In the genomic region with DNA sequence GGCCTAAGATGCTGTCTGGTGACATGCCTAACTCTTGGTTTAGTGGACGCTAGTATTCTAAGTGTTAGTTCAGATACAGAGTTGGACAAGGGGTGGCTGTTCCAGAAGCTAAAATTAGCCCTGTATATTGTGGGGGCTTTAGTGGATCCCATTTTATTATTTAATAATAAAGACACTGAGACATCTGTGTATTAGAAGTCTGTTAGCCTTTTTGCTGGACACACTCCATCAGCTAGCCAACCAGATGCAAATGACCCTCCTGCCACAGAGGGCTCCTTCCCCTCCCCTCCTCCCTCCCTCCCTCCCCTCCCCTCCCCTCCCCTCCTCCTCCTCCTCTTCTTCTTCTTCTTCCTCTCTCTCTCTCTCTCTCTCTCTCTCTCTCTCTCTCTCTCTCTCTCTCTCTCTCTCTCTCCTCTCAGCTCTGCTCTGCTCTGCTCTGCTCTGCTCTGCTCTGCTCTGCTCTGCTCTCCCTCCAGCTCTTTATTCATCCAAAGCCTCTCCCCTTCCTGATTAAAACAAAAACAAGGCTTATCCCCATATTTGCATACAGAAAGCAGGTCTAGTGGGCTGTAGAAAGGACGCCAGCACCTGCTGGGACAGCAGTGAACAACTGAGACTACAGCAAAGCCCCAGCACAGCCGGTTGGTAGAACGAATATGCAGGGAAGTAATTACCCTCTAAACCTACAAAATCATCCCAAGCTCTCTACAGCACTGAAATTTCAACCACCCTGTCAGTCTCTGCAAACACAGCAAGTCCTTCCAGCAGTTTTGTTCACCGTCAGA, we compare ENCODE assay signal across 23 mouse cellular contexts. TPM values are rescaled to one million over a fixed set of nuclear protein-coding genes. Genes with fewer than 3 reads are reported as not detected.
DNase-seq lines count a peak whose midpoint lies in the region; ATAC-seq and TF ChIP-seq lines count a peak whose summit lies in the region.
"Had no signal": no experiment of that assay in that cellular context is flagged by ENCODE, and none has a peak within 500 bp of the region (broad histone marks: within the 10 kb centered on the region; RNA-seq: fewer than 3 reads in every experiment).

No protein-coding gene starts in this region.

- H3K4me3 ChIP-seq in forebrain, embryonic 10.5 days, result no peak overlapping the region
- no peak overlapping the region for H3K4me3 ChIP-seq in forebrain, embryonic 11.5 days (ENCODE audit: low read depth, low read length)
- no peak overlapping the region for H3K4me3 ChIP-seq in liver, postnatal 0 days (ENCODE audit: low read depth, low read length)
- H3K4me3 ChIP-seq in E14TG2a.4 (replicated peaks; ENCODE audit: low read length), result peak overlapping the region; percentile 33; the same call in 1 of the 2 replicates
- H3K4me3 ChIP-seq in midbrain, embryonic 12.5 days, result no peak overlapping the region
- H3K4me3 ChIP-seq in heart, adult 2 months, result no peak overlapping the region
- H3K4me3 ChIP-seq: forebrain, embryonic 15.5 days; heart, embryonic 13.5 days; limb, embryonic 12.5 days; liver, embryonic 13.5 days; lung, embryonic 15.5 days had no signal

- TF ChIP-seq CTCF in liver, postnatal 0 days (IDR thresholded peaks at IDR 0.05; ENCODE audit: low read depth), result no peak
- TF ChIP-seq CTCF in E14TG2a.4 (conservative IDR thresholded peaks at IDR 0.05; ENCODE audit: low read length), result no peak
- no peak for TF ChIP-seq CTCF in heart, adult 2 months (IDR thresholded peaks at IDR 0.05)

- no peaks in the 10 kb centered on the region for H3K27me3 ChIP-seq in forebrain, embryonic 10.5 days (ENCODE audit: poor library complexity, severe bottlenecking)
- no peaks in the 10 kb centered on the region for H3K27me3 ChIP-seq in forebrain, embryonic 11.5 days (ENCODE audit: control insufficient read depth, insufficient read depth, low read length)
- no peaks in the 10 kb centered on the region for H3K27me3 ChIP-seq in liver, postnatal 0 days (ENCODE audit: insufficient read depth, low read length)
- H3K27me3 ChIP-seq in E14TG2a.4 (ENCODE audit: insufficient read depth, low read length), result no peaks in the 10 kb centered on the region
- no peaks in the 10 kb centered on the region for H3K27me3 ChIP-seq in midbrain, embryonic 12.5 days
- H3K27me3 ChIP-seq in heart, adult 2 months (ENCODE audit: control insufficient read depth, insufficient read depth, low read length), result no peaks in the 10 kb centered on the region
- H3K27me3 ChIP-seq: forebrain, embryonic 15.5 days; limb, embryonic 12.5 days; liver, embryonic 13.5 days; lung, embryonic 15.5 days had no signal

- no peaks in the 10 kb centered on the region for H3K79me2 ChIP-seq in heart, adult 2 months (replicated peaks; ENCODE audit: control insufficient read depth, insufficient read depth, low read length)

- DNase-seq in forebrain, embryonic 10.5 days (ENCODE audit: extremely low spot score, low spot score), result no peak
- DNase-seq in forebrain, embryonic 11.5 days (ENCODE audit: low spot score), result no peak
- DNase-seq in liver, postnatal 0 days, result no peak
- DNase-seq in liver, result no peak
- DNase-seq in heart, adult 2 months, result no peak
- DNase-seq in urinary bladder, adult 2 months (ENCODE audit: low spot score), result no peak
- DNase-seq: adrenal gland, postnatal 36 days; cerebellum, adult 2 months; heart, postnatal 36 days; kidney, adult 2 months; kidney, postnatal 25 days; liver, embryonic 13.5 days; lung, postnatal 4 days; retina, postnatal 1 day; thymus, postnatal 25 days had no signal

- no peak for ATAC-seq in forebrain, embryonic 11.5 days (replicated peaks; ENCODE audit: low FRiP score)
- no peak for ATAC-seq in liver, postnatal 0 days
- ATAC-seq in midbrain, embryonic 12.5 days (ENCODE audit: low FRiP score, low read depth), result no peak
- ATAC-seq: CD4-positive, CD25-positive, alpha-beta regulatory T cell, adult 4 months; forebrain, embryonic 15.5 days; inflammation-experienced regulatory T-cells, adult 6 months had no signal

- no peaks in the 10 kb centered on the region for H3K36me3 ChIP-seq in forebrain, embryonic 10.5 days (replicated peaks)
- no peaks in the 10 kb centered on the region for H3K36me3 ChIP-seq in forebrain, embryonic 11.5 days (ENCODE audit: control insufficient read depth, insufficient read depth, low read length)
- peaks cover 4% of the 10 kb centered on the region; the same call in 1 of the 2 replicates for H3K36me3 ChIP-seq in liver, postnatal 0 days (replicated peaks; ENCODE audit: insufficient read depth, low read length)
- H3K36me3 ChIP-seq in E14TG2a.4 (ENCODE audit: insufficient read depth, low read length), result peaks cover 64% of the 10 kb centered on the region
- H3K36me3 ChIP-seq in midbrain, embryonic 12.5 days, result no peaks in the 10 kb centered on the region
- no peaks in the 10 kb centered on the region for H3K36me3 ChIP-seq in heart, adult 2 months (ENCODE audit: control insufficient read depth, insufficient read depth, low read length)
- H3K36me3 ChIP-seq: heart, embryonic 13.5 days; limb, embryonic 12.5 days; liver, embryonic 13.5 days; lung, embryonic 15.5 days had no signal

- no peak overlapping the region for H3K4me2 ChIP-seq in forebrain, embryonic 11.5 days (ENCODE audit: low read depth, low read length, severe bottlenecking)
- H3K4me2 ChIP-seq in liver, postnatal 0 days (ENCODE audit: low read depth, low read length), result no peak overlapping the region
- H3K4me2 ChIP-seq in midbrain, embryonic 12.5 days (replicated peaks), result no peak overlapping the region
- H3K4me2 ChIP-seq: forebrain, embryonic 15.5 days; heart, embryonic 13.5 days; limb, embryonic 12.5 days; liver, embryonic 13.5 days; lung, embryonic 15.5 days had no signal

- no peaks in the 10 kb centered on the region for H3K9me3 ChIP-seq in forebrain, embryonic 10.5 days
- H3K9me3 ChIP-seq in forebrain, embryonic 11.5 days (ENCODE audit: control insufficient read depth, low read length), result no peaks in the 10 kb centered on the region
- H3K9me3 ChIP-seq in liver, postnatal 0 days (ENCODE audit: low read length), result no peaks in the 10 kb centered on the region
- peaks cover 48% of the 10 kb centered on the region for H3K9me3 ChIP-seq in E14TG2a.4 (ENCODE audit: low read length)
- H3K9me3 ChIP-seq in midbrain, embryonic 12.5 days, result no peaks in the 10 kb centered on the region
- H3K9me3 ChIP-seq: forebrain, embryonic 15.5 days; heart, embryonic 13.5 days; limb, embryonic 12.5 days; liver, embryonic 13.5 days; lung, embryonic 15.5 days had no signal

- no peak for TF ChIP-seq EP300 in liver, postnatal 0 days (IDR thresholded peaks at IDR 0.05; ENCODE audit: low read depth)
- no peak for TF ChIP-seq EP300 in heart, adult 2 months (IDR thresholded peaks at IDR 0.05; ENCODE audit: insufficient read depth, low read depth, low read length)

- H3K9ac ChIP-seq in forebrain, embryonic 11.5 days (ENCODE audit: low read length), result no peak overlapping the region; the same call in 1 of the 2 replicates
- no peak overlapping the region for H3K9ac ChIP-seq in liver, postnatal 0 days (replicated peaks)
- H3K9ac ChIP-seq in midbrain, embryonic 12.5 days (replicated peaks), result no peak overlapping the region
- H3K9ac ChIP-seq in heart, adult 2 months (ENCODE audit: low read depth, low read length), result no peak overlapping the region
- H3K9ac ChIP-seq: forebrain, embryonic 15.5 days; heart, embryonic 13.5 days; limb, embryonic 12.5 days; liver, embryonic 13.5 days; lung, embryonic 15.5 days had no signal

- intact Hi-C loops in heart, adult 2 months (cut with DNase I), result no loop called here

- WGBS in forebrain, embryonic 10.5 days, result 27% methylated on average over 5 of the region's 5 CpGs
- WGBS in forebrain, embryonic 11.5 days, result 25% methylated on average over 5 of the region's 5 CpGs
- 59% methylated on average over 5 of the region's 5 CpGs for WGBS in liver, postnatal 0 days (ENCODE audit: insufficient replicate concordance)
- 24% methylated on average over 5 of the region's 5 CpGs for WGBS in midbrain, embryonic 12.5 days
- WGBS in heart, adult 2 months, result 75% methylated on average over 5 of the region's 5 CpGs

- peaks cover 23% of the 10 kb centered on the region for H3K4me1 ChIP-seq in forebrain, embryonic 10.5 days
- no peaks in the 10 kb centered on the region; the same call in 1 of the 2 replicates for H3K4me1 ChIP-seq in forebrain, embryonic 11.5 days (replicated peaks; ENCODE audit: control insufficient read depth, insufficient read depth, low read length)
- peaks cover 4% of the 10 kb centered on the region; the same call in 1 of the 2 replicates for H3K4me1 ChIP-seq in liver, postnatal 0 days (ENCODE audit: insufficient read depth)
- peaks cover 54% of the 10 kb centered on the region for H3K4me1 ChIP-seq in E14TG2a.4 (replicated peaks; ENCODE audit: low read depth, low read length)
- 0 out of 2 replicates have a peak, but pooled peaks cover 7% of the 10 kb centered on the region for H3K4me1 ChIP-seq in midbrain, embryonic 12.5 days
- no peaks in the 10 kb centered on the region for H3K4me1 ChIP-seq in heart, adult 2 months (ENCODE audit: control insufficient read depth, insufficient read depth, low read length)
- H3K4me1 ChIP-seq: forebrain, embryonic 15.5 days; heart, embryonic 13.5 days; lung, embryonic 15.5 days had no signal

- 0 out of 2 replicates have a peak overlapping the region, but pooled peaks have one; percentile 15 for H3K27ac ChIP-seq in forebrain, embryonic 10.5 days
- no peak overlapping the region for H3K27ac ChIP-seq in forebrain, embryonic 11.5 days (ENCODE audit: low read depth, low read length)
- 0 out of 2 replicates have a peak overlapping the region, but pooled peaks have one; percentile 11 for H3K27ac ChIP-seq in liver, postnatal 0 days (ENCODE audit: low read depth)
- H3K27ac ChIP-seq in midbrain, embryonic 12.5 days (replicated peaks), result peak overlapping the region; percentile 35
- H3K27ac ChIP-seq in heart, adult 2 months, result no peak overlapping the region
- H3K27ac ChIP-seq: forebrain, embryonic 15.5 days; heart, embryonic 13.5 days; limb, embryonic 12.5 days; liver, embryonic 13.5 days; lung, embryonic 15.5 days had no signal

- no peak for TF ChIP-seq POLR2A in heart, adult 2 months (IDR thresholded peaks at IDR 0.05; ENCODE audit: insufficient read depth, low read depth, low read length)

RNA-seq across cellular contexts. Expression of gene Morc3, which starts 41.8 kb away (rescaled TPM):
- 28.4 and 32.4 TPM in 2 replicates for polyA plus RNA-seq in forebrain, embryonic 10.5 days (2016; fragmentation: Nextera tagmentation; extraction: Ambion mirVana)
- polyA plus RNA-seq in forebrain, embryonic 11.5 days (2014; fragmentation: Nextera tagmentation; extraction: Ambion mirVana), result 33.7 and 36.0 TPM in 2 replicates
- 11.7 and 12.3 TPM in 2 replicates for polyA plus RNA-seq in liver, postnatal 0 days (2015; fragmentation: Nextera tagmentation; extraction: Ambion mirVana)
- polyA plus RNA-seq in midbrain, embryonic 12.5 days (2016; fragmentation: Nextera tagmentation; extraction: Ambion mirVana), result 34.6 and 40.0 TPM in 2 replicates
- 10 to 100 TPM; 15.3 to 17.3 TPM for total RNA-seq in heart, adult 2 months (2021)
- 4.8 and 11.7 TPM in 2 replicates for polyA plus RNA-seq in heart, adult 2 months (2012; rRNA removed)
- polyA plus RNA-seq in urinary bladder, adult 2 months (2012; rRNA removed), result 23.1 and 28.4 TPM in 2 replicates

Comparison
In these comparisons a context has a peak if more than half of its experiments do, and no peak if none do; other contexts are left out.
1. H3K27ac ChIP-seq: peak in forebrain, embryonic 10.5 days (single experiment), liver, postnatal 0 days (single experiment) and midbrain, embryonic 12.5 days (single experiment); none in forebrain, embryonic 11.5 days (single experiment) and heart, adult 2 months (single experiment).